Mouse (Mus musculus): ENCODE data around the gene Bod1.

- no peak for TF ChIP-seq POLR2A (IDR thresholded peaks at IDR 0.05; ENCODE audit: borderline replicate concordance, insufficient read depth, low read length)
- TF ChIP-seq CTCF (IDR thresholded peaks at IDR 0.05; ENCODE audit: borderline replicate concordance, insufficient read depth, low read depth, low read length), result no peak
Observed at GRCm38 (mm10) chr11:31662872-31663446, 8.7 kb downstream of the Bod1 start.
